Mouse (Mus musculus) heart, adult 2 months (tissue): ENCODE measurements around the gene Gm3636. TPM values are rescaled to one million over a fixed set of nuclear protein-coding genes. Genes with fewer than 3 reads are reported as not detected.
"Not testable (repeated sequence)": the region's sequence is repeated elsewhere in the genome, so short reads cannot be mapped to it uniquely, and the experiment has no call there.

Source experiments
- DNase-seq, 2 experiments: peaks; one replicate each; pipeline ENCODE4 v3.0.0; 2021
- H3K27ac ChIP-seq: fragments of 200-600 bp; 2 replicates; pipeline ENCODE4 v1.8.1; 2022
- H3K27me3 ChIP-seq: fragments of 200-500 bp; 2 replicates; pipeline ENCODE4 v1.6.1; 2012; ENCODE audit warnings: mild to moderate bottlenecking, low read length, inconsistent platforms, mixed read lengths; ENCODE audit not compliant: control insufficient read depth, insufficient read depth
- H3K36me3 ChIP-seq: fragments of 200-500 bp; 2 replicates; pipeline ENCODE4 v1.6.1; 2012; ENCODE audit warnings: low read length, inconsistent platforms; ENCODE audit not compliant: control insufficient read depth, insufficient read depth
- H3K4me1 ChIP-seq: fragments of 200-500 bp; 2 replicates; pipeline ENCODE4 v1.6.1; 2011; ENCODE audit warnings: low read length; ENCODE audit not compliant: control insufficient read depth, insufficient read depth
- H3K4me3 ChIP-seq: fragments of 200-600 bp; 2 replicates; pipeline ENCODE4 v1.8.1; 2022
- H3K79me2 ChIP-seq: fragments of 200-500 bp; replicated peaks from 2 replicates; pipeline ENCODE4 v1.6.1; 2012; ENCODE audit warnings: mild to moderate bottlenecking, inconsistent platforms, low read length, moderate library complexity, mixed read lengths; ENCODE audit not compliant: control insufficient read depth, insufficient read depth
- H3K9ac ChIP-seq: fragments of 200-500 bp; 2 replicates; pipeline ENCODE4 v1.6.1; 2012; ENCODE audit warnings: low read depth, mild to moderate bottlenecking, control low read depth, inconsistent platforms, low read length, mixed read lengths
- CTCF ChIP-seq: fragments of 200-600 bp; IDR thresholded peaks from 2 replicates; pipeline ENCODE4 v1.8.1; 2022; ENCODE audit warnings: antibody characterized with exemption, mild to moderate bottlenecking, moderate library complexity
- WGBS: fragments of 180-500 bp; shearing (Covaris S2); methylation state at CpG from one replicate; pipeline ENCODE4 v1.1.7; 2018; 5-methylcytosine and 5-hydroxymethylcytosine counted together
- intact Hi-C: fragments of 180-260 bp; cut with DNase I; formaldehyde crosslinking; loops from one replicate; pipeline ENCODE4 v1.15.1; 2025
- long read RNA-seq: library from polyadenylated mRNA; stranded (forward); transcript quantifications from one replicate; pipeline ENCODE4 v2.0.0, GENCODE M21; 2021
- polyA plus RNA-seq: library from polyadenylated mRNA; depleted of rRNA; stranded (reverse); fragments of >200 nt; gene quantifications from 2 replicates; pipeline ENCODE4 v1.2.3, GENCODE M21; 2012; rRNA removed
- total RNA-seq, 2 experiments: library from RNA; stranded (reverse); gene quantifications; 2 replicates each; pipeline ENCODE4 v1.2.3; 2021

The Gm3636 gene
- total RNA-seq: under 1 TPM in 1 of 2 experiments, not detected in 1; 0.32 TPM
- polyA plus RNA-seq: 0.15 and 0.76 TPM in 2 replicates
- long read RNA-seq: 0 reads

- H3K27ac ChIP-seq, H3K4me3 ChIP-seq, H3K36me3 ChIP-seq, H3K79me2 ChIP-seq, H3K4me1 ChIP-seq, H3K9ac ChIP-seq, H3K27me3 ChIP-seq, intact Hi-C loops, DNase-seq: not testable (repeated sequence)
- WGBS: no CpG with 5 or more reads among the region's 2 CpGs
Measured at GRCm38 (mm10) chr14:6742232-6742631, at the start of gene Gm3636. Gm3636 (minus strand) TSS chr14:6742332.

DNA sequence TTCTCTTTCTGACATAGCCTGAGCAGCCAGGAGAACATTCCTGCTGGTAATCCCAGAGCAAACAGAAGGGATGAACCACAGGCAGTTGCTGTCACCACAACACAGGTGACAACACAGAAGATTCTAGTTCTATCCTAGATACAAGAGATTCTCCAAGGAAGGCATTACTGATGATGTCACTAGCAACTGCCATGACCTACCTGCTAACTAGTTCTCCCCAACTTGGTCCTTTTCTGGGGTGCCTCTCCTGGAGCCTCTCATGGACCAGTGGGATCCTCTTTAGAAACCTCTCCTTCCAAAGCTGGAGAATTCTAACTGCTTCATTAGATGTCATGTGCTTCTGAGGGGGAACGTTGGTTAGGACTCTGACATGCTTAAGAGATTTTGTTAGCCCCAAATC, 32.2 kb upstream of the Gm3636 start, which contains the start of gene Gm8362:
Gene Gm8362 (minus strand): TSS at position 101 of the 400 bp plus-strand sequence.
- 67% methylated on average over 1 of the region's 1 CpGs for WGBS
- DNase-seq, H3K79me2 ChIP-seq, H3K27me3 ChIP-seq, H3K27ac ChIP-seq, H3K4me3 ChIP-seq, H3K9ac ChIP-seq, H3K4me1 ChIP-seq, H3K36me3 ChIP-seq, intact Hi-C loops: not testable (repeated sequence)

DNA sequence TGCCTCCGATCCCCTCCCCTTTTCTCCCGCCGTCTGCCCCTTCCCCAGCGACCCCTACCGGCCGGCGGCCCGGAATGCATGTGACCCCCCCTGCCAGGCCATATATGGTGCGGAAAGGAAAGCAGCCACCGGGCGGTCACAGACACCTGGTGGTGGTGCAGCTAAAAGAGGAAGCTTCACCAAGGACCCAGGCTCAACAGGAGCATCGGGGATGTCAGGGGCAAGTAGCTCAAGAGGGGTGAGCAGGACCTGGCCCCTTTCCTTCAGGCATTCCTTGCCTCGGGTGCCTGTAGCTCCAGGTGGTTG, 15.1 kb upstream of the Gm3636 start:
- H3K27me3 ChIP-seq, H3K9ac ChIP-seq, H3K36me3 ChIP-seq, intact Hi-C loops, H3K27ac ChIP-seq, H3K79me2 ChIP-seq, H3K4me1 ChIP-seq, H3K4me3 ChIP-seq: not testable (repeated sequence)
- TF ChIP-seq CTCF: peak; percentile 11; the same call in 1 of the 2 replicates
- DNase-seq: peak; percentile 2 to 14
- 2% methylated on average over 7 of the region's 13 CpGs for WGBS

DNA sequence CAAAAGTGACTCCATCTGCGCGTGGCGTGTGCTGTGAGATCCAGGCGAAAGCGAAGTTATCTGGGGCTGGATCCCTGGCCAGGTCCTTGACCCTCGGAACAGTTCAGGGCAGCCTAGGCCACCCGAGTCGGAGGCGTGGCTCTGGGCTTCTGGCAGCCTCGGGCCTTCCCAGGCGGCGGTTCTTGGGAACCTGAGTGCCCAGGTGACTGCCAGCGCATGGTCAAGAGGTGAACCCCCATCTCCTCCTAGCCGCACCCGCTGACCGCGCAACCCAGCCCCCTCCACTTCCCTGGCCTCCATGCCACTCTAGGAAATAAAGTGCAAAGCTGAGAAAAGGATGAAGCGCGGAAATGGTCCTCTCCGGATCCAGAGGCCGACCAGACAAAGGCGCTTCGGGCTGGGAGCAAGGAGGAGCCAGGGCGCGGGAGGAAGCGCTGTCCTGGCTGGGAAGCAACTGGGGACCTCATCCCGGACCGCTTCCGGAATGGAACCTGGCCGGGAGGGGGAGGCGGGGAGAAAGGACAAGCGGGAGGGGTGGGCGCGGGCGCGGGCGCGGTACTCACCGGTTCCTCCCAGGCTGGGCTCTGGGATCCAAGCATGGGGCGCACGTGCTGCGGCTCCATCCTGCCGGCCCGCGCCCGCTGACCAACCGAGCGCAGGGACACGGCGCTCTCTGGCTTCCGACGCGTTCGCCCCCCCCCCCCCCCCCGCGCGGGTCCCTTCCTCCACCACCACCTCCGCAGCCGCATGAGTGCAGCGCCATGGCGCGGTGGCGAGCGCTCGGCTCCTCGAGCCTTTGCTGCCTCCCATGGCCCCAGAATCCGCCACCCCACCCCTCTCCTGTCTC, 14.5 kb upstream of the Gm3636 start:
- under 1% methylated on average over 25 of the region's 67 CpGs for WGBS
- H3K36me3 ChIP-seq, H3K27ac ChIP-seq, H3K79me2 ChIP-seq, H3K27me3 ChIP-seq, H3K4me1 ChIP-seq, intact Hi-C loops: not testable (repeated sequence)
- peak overlapping the region; percentile 16; the same call in 1 of the 2 replicates for H3K4me3 ChIP-seq
- DNase-seq: peak; percentile 28 to 34
- peak overlapping the region; percentile 45; the same call in 1 of the 2 replicates for H3K9ac ChIP-seq

DNA sequence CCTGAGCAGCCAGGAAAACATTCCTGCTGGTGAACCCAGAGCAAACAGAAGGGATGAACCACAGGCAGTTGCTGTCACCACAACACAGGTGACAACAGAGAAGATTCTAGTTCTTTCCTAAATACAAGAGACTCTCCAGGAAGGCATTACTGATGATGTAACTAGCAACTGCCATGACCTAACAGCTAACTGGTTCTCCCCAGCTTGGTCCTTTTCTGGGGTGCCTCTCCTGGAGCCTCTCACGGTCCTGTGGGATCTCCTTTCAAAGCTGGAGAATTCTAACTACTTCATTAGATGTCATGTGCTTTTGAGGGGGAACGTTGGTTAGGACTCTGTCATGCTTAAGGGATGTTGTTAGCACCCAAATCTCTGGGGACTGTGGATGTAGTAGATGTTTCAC, 22.0 kb downstream of the Gm3636 start, which contains the start of gene Gm8050:
Gene Gm8050 (minus strand): TSS at position 101 of the 400 bp plus-strand sequence.
- H3K4me1 ChIP-seq, H3K9ac ChIP-seq, H3K79me2 ChIP-seq, DNase-seq, intact Hi-C loops, H3K36me3 ChIP-seq, H3K27ac ChIP-seq, H3K4me3 ChIP-seq, H3K27me3 ChIP-seq: not testable (repeated sequence)
- 60% methylated on average over 1 of the region's 2 CpGs for WGBS

Other genes with a start within 250 kb of the Gm3636 start
- not detected for gene Gm8356, start 205.0 kb downstream of the Gm3636 start, total RNA-seq
- not detected in 2 replicates for gene Gm8356, start 205.0 kb downstream of the Gm3636 start, polyA plus RNA-seq
- gene Gm3629, start 151.7 kb downstream of the Gm3636 start, total RNA-seq: under 1 TPM in 1 of 2 experiments, not detected in 1; 0.25 TPM
- not detected in 2 replicates for gene Gm3629, start 151.7 kb downstream of the Gm3636 start, polyA plus RNA-seq
- not detected for gene Gm3460, start 119.9 kb downstream of the Gm3636 start, total RNA-seq
- gene Gm3460, start 119.9 kb downstream of the Gm3636 start, polyA plus RNA-seq: not detected in 2 replicates
- gene Gm10251, start 58.2 kb downstream of the Gm3636 start, total RNA-seq: not detected
- not detected in 2 replicates for gene Gm10251, start 58.2 kb downstream of the Gm3636 start, polyA plus RNA-seq
- gene Gm8050, start 22.1 kb downstream of the Gm3636 start, total RNA-seq: not detected
- gene Gm8050, start 22.1 kb downstream of the Gm3636 start, polyA plus RNA-seq: not detected in 2 replicates
- gene Gm8362, start 32.1 kb upstream of the Gm3636 start, total RNA-seq: not detected
- not detected in 2 replicates for gene Gm8362, start 32.1 kb upstream of the Gm3636 start, polyA plus RNA-seq
- gene Gm3642, start 98.0 kb upstream of the Gm3636 start, total RNA-seq: not detected
- gene Gm3642, start 98.0 kb upstream of the Gm3636 start, polyA plus RNA-seq: not detected in 2 replicates
- gene Gm3667, start 147.6 kb upstream of the Gm3636 start, total RNA-seq: not detected
- 0.25 TPM in 1 of 2 replicates, not detected in the other for gene Gm3667, start 147.6 kb upstream of the Gm3636 start, polyA plus RNA-seq
- not detected for gene Gm6356, start 231.5 kb upstream of the Gm3636 start, total RNA-seq
- not detected in 2 replicates for gene Gm6356, start 231.5 kb upstream of the Gm3636 start, polyA plus RNA-seq